Mouse (Mus musculus) layer of hippocampus, postnatal 25 days (tissue): Measurements from ENCODE around the gene 2210010C04Rik. TPM values are rescaled to one million over a fixed set of nuclear protein-coding genes. Genes with fewer than 3 reads are reported as not detected.
A peak's percentile ranks its signal among the peaks of the same experiment; 100 is the strongest.

ENCODE experiments used
- DNase-seq, 2 experiments: peaks; one replicate each; pipeline ENCODE4 v3.0.0; 2022; ENCODE audit warnings: mixed read lengths in 2 of 2, low spot score in 1 of 2; ENCODE audit errors: extremely low spot score in 1 of 2
- total RNA-seq, 2 experiments: library from RNA; stranded (reverse); gene quantifications; 2 replicates each; pipeline ENCODE4 v1.2.3; 2021

Gene 2210010C04Rik
- not detected for total RNA-seq

DNA sequence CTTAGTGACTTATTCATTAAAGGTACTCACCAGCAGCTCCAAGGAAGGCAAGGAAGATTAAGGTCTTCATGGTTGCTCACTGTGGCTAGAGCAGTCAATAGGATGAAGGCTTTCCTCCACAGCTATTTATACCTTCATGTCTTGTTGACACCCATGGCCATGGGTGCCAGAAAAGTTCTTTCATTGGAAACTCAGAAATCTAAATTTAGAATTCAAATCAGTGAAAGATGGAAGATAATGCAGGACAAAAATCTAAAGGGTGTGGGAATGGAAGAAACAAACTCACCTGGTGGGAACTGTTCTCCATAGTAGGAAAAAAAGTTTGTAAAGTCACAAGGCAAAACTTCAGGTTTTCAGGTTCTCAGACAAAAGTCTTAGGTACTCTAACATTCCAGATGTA lies at the start of gene 2210010C04Rik:
Gene 2210010C04Rik (minus strand): TSS at position 101 of the 400 bp plus-strand sequence.
- DNase-seq, result no peak

- no peak for DNase-seq
Observed at GRCm38 (mm10) chr6:41080121-41080520, 44.8 kb upstream of the 2210010C04Rik start.

- no peak for DNase-seq
Observed at GRCm38 (mm10) chr6:41078539-41079303, 43.4 kb upstream of the 2210010C04Rik start.

DNA sequence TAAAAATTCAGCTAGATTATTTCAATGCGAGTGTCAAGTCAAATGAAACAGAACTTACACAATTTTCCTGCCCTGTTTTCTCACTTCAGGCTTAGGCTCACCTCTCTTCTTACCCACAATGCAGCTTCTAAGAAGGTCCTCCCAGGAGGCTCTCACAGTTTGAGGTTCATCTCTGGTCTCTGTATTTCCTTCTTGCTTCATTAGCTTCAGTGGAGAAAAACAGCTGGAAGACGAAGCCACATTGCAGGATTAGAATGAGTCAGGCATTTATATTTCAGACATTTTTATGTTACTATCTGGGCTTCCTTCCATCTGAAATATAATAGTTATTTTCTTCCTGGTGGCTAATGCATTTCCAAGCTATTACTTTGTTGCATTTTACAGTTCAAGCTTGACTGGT lies 40.4 kb upstream of the 2210010C04Rik start:
- DNase-seq, result no peak

DNA sequence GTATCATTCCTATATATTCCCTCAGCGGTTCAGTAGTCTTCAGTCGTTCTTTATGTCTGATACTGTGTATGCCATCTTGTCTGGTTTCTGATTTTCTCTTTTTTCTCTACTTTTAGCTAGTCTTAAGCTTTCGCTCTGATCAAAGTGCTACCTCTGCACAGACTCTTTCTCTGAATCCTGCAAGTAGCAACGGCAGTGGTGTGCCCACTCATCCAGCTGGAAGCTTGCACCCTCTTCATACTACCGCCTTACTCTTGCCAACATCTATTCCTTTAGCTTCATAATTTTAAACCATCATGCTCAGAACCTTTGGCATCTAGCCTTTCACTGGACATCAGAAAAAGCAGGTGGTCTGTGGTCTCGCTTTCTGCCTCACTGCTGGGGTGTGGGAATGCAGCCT lies 28.0 kb upstream of the 2210010C04Rik start:
- no peak for DNase-seq

DNA sequence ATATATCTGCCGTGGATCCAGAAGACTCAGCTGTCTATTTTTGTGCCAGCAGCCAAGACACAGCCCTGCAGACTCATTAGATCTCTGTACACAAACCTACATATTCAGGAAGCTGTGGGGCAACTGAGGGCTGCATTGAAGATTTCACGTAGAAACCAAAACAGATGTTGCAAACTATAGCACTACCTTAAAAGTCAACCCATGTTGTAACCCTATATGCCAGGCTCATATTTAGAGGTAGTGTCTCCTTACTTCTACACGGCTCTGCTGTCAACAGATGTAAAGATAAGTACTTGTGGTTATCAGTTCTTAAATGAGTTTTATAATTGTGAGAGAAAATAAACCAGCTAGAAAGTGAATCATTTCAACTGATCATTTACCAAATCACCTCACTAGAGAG lies 27.4 kb upstream of the 2210010C04Rik start:
- no peak for DNase-seq

DNA sequence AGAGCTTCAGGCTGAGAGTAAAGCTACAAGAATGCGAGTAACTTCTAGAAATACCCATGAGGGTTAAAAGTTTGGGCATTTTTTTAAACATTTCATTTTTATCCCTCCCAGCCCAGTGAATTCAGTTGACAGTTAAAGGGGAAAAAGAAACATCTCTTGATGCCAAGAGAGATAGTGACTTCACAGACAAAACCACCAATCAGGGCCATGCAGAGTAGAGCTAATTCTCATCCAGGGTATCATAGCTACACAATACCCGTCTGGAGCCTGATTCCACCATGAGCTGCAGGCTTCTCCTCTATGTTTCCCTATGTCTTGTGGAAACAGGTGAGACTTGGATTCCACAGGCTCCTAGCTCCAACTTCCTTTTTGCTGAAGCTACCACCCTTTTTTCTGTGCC lies 26.8 kb upstream of the 2210010C04Rik start:
- DNase-seq, result no peak

- DNase-seq, result no peak
Observed at GRCm38 (mm10) chr6:41061085-41061484, 25.8 kb upstream of the 2210010C04Rik start.

DNA sequence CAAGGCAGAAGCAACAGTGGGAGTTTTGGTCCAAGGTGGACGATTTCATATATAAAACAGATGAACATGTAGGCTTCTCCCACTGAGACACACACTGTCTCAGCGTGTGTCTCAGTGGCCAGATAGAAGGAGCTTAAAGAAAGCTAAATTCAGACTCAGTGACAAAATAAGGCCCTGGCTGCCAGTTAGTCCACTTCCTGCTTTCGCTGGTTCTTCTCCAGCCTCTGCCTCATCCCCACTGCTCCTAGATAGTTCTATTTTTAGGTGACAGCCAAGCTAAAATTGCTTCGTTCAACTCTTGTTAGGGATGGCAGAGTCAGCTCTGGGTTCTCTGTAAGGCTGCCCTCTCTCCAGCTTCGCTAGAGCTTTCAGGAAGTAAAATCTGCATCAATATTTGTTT lies 22.3 kb upstream of the 2210010C04Rik start:
- no peak for DNase-seq

GRCm38 (mm10) chr6:41055581-41055980 lies 20.3 kb upstream of the 2210010C04Rik start:
- peak in 1 of 2 experiments; percentile 41 for DNase-seq

GRCm38 (mm10) chr6:41054379-41054778 lies 19.1 kb upstream of the 2210010C04Rik start:
- DNase-seq, result no peak

DNA sequence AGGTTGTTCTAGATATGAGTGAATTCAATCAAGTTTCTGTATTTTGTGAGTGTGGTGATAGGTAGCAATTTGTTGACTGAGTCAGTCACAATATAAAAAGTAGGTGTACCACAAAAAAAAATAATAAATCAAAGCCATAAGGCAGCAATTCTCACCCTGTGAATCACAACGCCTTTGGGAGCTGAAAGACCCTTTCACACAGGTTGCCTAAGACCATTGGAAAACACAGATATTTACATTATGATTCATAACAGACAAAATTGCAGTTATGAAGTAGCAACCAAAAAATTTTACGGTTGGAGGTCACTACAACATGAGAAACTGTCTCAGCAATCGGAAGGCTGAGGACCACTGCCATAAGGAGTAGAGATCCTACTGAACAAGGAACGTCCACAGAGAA lies 16.5 kb upstream of the 2210010C04Rik start:
- no peak for DNase-seq

DNA sequence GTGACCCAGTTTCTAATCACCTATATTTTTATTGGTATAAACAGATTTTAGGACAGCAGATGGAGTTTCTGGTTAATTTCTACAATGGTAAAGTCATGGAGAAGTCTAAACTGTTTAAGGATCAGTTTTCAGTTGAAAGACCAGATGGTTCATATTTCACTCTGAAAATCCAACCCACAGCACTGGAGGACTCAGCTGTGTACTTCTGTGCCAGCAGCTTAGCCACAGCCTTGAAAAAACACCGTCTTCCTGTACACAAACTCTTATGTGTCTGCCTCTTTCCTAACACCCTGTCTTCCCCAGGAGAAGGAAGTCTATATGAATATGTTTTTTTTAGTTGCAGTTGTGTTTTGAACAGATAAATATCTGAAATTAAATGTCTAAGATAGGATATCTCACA lies 13.3 kb upstream of the 2210010C04Rik start:
- DNase-seq, result no peak

DNA sequence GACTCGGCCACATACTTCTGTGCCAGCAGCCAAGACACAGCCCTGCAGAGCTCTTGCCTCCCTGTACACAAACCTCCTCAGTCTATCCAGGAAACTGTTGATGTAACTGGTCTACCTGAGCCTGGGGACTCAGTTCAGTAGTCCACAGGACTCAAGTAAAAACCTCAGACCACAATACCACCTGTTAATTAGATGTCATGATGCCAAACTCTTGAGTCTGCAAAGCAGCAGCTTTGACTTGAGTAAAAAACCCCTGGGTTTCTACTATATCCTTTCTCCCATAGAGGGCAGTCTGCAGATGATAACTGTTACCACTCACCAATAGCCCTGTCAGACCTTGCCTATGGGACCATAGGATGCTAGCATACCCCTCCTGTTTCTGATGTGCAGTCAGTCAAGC lies 12.7 kb upstream of the 2210010C04Rik start:
- DNase-seq, result no peak

DNA sequence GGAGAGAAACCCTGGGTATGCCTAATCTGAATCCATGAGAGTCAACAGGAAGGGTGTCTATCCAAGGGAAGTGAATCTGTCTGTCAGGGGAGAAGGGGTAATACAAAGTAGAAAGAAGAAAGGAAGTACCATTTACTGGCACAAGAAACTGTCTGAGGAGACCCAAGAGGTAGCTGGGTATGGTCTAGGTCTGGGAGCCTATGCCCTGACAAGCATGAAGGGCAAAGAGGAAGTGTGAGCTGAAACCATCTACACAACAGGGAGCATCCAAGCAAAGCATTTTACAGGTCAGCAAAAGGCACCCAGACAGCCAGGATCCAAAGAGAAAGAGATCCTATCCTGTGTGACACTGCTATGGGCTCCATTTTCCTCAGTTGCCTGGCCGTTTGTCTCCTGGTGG lies 11.9 kb upstream of the 2210010C04Rik start:
- DNase-seq, result no peak

DNA sequence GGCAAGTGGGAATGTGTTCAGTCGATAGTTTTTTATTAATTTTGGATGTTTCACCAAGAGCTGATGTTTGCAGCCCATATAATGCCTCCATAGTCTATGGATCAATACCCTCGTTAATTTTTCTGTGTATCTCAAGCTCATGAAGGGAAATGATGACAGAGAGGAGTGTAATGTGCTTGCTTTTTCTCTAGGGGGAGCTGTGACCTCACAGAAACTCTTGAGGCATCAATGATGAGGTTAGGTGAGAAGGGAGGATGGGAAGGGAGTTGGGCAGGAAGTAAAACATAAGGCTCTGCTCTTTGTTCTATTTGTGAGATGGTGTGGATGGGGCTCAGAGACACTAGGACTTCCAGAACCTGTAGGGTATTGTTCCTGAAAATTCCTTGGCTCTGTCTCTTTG lies 11.2 kb upstream of the 2210010C04Rik start:
- no peak for DNase-seq

DNA sequence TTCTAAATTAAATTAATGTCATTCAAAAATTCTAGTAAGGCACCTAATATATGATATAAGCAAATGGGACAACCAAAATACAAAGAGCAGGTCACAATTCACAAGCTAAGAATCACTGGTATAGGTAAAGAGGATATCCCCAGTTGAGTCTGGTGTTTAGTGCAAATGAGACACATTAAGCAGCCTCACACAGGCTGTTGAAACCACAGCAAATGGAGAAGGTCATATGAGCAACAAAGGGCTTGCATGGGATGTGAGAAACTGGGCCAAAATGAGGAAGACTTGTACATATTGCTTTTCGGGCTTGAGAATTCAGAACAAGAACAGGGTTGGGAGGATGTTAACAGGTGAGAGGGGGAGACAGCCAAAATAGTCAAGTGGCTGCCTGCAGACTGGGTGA lies 9.4 kb upstream of the 2210010C04Rik start:
- DNase-seq, result no peak

DNA sequence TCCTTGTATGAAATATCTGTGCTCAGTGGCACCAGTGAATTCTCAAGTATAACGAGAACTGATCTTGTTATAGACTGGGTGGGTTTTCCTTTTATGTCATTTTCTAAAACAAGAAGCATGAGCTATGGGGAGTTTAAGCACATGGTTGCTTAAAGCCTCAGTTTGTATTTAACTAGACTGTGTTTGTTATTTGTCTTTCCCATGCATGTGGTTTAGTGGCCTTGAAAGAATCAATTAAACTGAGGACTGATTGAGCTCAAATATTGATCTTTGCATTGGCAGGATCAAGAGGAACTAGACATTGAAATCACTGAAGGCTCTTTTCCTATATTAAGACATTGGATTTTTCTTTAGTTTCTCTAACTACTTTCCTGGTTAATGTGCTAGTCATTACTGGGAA lies 9.0 kb upstream of the 2210010C04Rik start:
- DNase-seq, result no peak

- no peak for DNase-seq
Observed at GRCm38 (mm10) chr6:41032802-41033201, 2.5 kb downstream of the 2210010C04Rik start.

DNA sequence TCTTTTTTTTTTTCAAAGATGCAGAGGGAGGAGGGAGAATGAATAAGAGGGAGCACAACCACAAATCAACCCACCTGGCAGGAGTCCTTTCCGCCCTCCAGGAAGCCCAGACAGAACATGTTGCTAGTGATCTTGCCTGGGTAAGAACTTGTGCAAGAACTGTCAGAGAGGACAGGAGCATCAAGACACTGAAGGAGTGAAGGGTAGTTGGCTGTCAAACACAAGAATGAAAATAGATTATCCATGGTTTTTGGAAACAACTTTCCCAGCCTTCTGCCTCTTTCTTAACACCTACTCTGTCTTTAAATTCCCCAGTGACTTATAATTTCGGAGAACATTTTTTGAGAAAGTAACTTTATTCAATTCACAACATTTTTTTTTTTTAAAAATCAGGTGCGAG lies 3.1 kb downstream of the 2210010C04Rik start:
- no peak for DNase-seq

- no peak for DNase-seq
Observed at GRCm38 (mm10) chr6:41030821-41031220, 4.5 kb downstream of the 2210010C04Rik start.

DNA sequence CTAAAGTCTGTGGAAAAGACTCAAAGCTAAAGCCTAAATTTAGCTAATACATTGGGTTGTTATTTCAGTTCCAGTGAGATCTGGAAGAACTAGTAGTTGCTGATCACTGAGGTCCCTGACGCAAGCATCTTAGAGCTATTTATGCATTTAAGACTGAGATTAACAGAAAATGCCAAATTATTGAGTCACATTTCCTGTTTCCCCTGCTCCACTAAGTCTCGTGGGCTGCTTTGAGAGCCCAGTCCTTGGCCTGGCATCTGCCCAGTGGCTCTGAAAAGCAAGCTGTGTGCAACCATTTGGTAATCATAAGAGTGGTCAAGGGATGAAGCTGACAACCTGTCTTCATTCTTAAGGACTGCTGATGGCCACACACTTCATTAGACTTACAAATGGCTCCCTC lies 8.3 kb downstream of the 2210010C04Rik start:
- DNase-seq, result no peak
